Mouse (Mus musculus) limb, embryonic 12.5 days (tissue): ENCODE results near the gene Insl3. TPM values are rescaled to one million over a fixed set of nuclear protein-coding genes. Genes with fewer than 3 reads are reported as not detected.
"Not testable (repeated sequence)": the region's sequence is repeated elsewhere in the genome, so short reads cannot be mapped to it uniquely, and the experiment has no call there.

Experiments
- ATAC-seq: fragments of 200-750 bp; cut with Nextera tagmentation; 2 replicates; pipeline ENCODE4 v1.8.0; 2017; ENCODE audit warnings: low read depth, moderate TSS enrichment; ENCODE audit not compliant: insufficient number of reproducible peaks, insufficient read depth, low FRiP score, low TSS enrichment
- H3K27ac ChIP-seq: fragments of 300-500 bp; sonication (generic); 2 replicates; pipeline ENCODE4 v1.5.1; 2016; ENCODE audit warnings: mild to moderate bottlenecking, moderate library complexity
- H3K27me3 ChIP-seq: fragments of 300-500 bp; sonication (generic); 2 replicates; pipeline ENCODE4 v1.6.1; 2016; ENCODE audit warnings: mild to moderate bottlenecking, moderate library complexity
- H3K36me3 ChIP-seq: fragments of 300-500 bp; sonication (generic); 2 replicates; pipeline ENCODE4 v1.6.1; 2016; ENCODE audit warnings: mild to moderate bottlenecking, moderate library complexity
- H3K4me1 ChIP-seq: fragments of 300-500 bp; sonication (generic); replicated peaks from 2 replicates; pipeline ENCODE4 v1.6.1; 2016
- H3K4me2 ChIP-seq: fragments of 300-500 bp; sonication (generic); 2 replicates; pipeline ENCODE4 v1.6.1; 2016; ENCODE audit warnings: mild to moderate bottlenecking, moderate library complexity
- H3K4me3 ChIP-seq: fragments of 300-500 bp; sonication (generic); replicated peaks from 2 replicates; pipeline ENCODE4 v1.5.1; 2016; ENCODE audit warnings: mild to moderate bottlenecking
- H3K9ac ChIP-seq: fragments of 300-500 bp; sonication (generic); replicated peaks from 2 replicates; pipeline ENCODE4 v1.6.1; 2016; ENCODE audit warnings: mild to moderate bottlenecking, moderate library complexity
- H3K9me3 ChIP-seq: fragments of 300-500 bp; sonication (generic); 2 replicates; pipeline ENCODE4 v1.6.1; 2016; ENCODE audit warnings: mild to moderate bottlenecking, moderate library complexity
- WGBS: fragments of 180-500 bp; shearing (Covaris S2); methylation state at CpG from one replicate; pipeline ENCODE4 v1.1.7; 2016; 5-methylcytosine and 5-hydroxymethylcytosine counted together
- polyA plus RNA-seq: library from polyadenylated mRNA; unstranded; fragments of >200 nt; fragmentation: Nextera tagmentation; extraction: Ambion mirVana; gene quantifications from 2 replicates; pipeline ENCODE4 v1.2.1, GENCODE M21; 2016

The Insl3 gene
- polyA plus RNA-seq, 1 experiment from 2014 or later, result 0.54 TPM

DNA sequence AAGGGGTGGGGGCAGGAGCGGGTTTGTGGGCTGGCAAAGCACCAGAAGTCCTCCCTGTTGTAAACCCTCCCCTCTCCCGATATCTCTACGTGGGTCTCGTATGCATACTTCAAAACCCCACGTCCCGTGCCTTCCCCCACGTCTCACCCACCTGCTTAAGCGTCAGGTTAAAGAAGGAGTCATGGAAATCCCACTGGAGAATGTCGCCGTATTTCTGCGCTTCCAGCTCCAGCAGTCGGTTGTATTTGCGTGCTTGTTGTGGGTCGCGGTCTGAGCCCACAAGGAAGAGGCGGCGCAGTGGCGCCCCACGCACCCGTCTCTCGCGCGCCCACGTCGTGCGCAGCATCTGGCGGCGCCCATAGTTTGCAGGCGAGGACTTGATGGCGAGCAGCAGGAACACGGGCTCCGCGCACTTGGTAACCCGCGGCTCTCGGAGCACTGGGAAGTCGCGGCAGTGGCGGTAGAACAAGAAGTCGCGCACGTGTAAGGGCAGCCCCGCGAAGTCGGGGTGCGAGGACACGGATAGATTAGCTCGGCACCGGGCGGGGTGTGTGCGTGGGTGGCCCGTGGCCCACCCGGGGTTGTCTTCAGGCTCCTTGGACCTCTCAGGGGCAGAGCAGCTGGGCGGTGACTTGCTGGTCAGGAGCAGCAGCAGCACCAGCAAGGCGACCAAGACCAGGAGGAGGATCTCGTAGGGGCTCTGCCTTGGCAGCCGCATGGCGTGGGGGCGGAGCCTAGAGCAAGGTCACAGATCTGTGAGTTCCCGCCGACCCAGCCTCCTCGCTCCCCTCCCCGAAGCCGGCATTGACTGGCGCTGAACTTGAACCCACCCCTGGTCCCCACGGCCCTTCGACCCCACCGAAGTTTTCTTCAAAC, 4.4 kb downstream of the Insl3 start:
- Histone ChIP-seq H3K9me3 (no peaks in the 10 kb centered on the region), H3K27me3 (peaks cover 96% of the 10 kb centered on the region), H3K36me3 (no peaks in the 10 kb centered on the region), H3K27ac (no peak overlapping the region), H3K4me3 (peak overlapping the region; percentile 17), H3K4me2 (peak overlapping the region; percentile 33), H3K9ac (no peak overlapping the region), H3K4me1 (peaks cover 8% of the 10 kb centered on the region)
- ATAC-seq, result no peak
- WGBS, result 11% methylated on average over 68 of the region's 68 CpGs

GRCm38 (mm10) chr8:71695456-71695855, 6.4 kb downstream of the Insl3 start:
- not testable (repeated sequence) for H3K27ac ChIP-seq, ATAC-seq, H3K9me3 ChIP-seq, H3K4me2 ChIP-seq, H3K4me3 ChIP-seq, H3K4me1 ChIP-seq, H3K36me3 ChIP-seq, H3K9ac ChIP-seq
- 63% methylated on average over 12 of the region's 12 CpGs for WGBS
- peaks cover 96% of the 10 kb centered on the region for H3K27me3 ChIP-seq

DNA sequence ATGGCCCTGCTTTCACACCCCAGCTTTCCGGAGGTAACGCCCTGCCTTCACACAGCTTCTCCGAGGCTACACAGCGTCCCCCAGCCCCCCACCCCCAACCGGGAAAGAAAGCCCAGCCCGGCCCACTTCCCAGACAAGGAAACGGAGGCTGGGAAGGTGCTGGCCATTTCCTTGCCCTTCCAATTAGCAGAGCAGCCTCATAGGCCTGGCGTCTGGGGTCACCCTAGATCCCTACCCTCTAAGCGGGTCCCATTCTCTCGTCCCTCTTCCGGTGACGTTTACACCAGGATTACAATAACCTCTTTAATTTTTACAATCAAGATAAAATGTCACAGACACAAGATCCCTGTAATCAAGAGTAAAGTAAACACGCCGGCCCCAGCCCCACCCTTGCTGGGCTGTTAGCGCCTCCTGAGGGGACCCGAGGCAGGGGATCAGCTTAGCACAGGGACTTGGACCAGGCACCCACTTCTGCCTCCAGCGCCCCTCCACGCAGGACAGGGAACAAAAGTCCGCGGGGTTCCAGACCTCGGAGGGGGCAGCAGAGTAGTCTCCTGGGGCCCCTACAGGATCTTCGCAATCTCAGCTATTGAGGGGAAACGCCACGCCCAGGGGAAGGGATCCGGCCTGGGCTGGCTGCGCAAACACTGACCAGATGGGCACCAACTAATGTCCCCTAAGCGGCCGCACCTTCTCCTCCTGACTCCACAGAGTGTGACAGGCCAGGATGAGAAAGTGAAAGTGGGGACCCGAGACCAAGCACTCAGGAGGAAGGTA, 11.7 kb downstream of the Insl3 start:
- H3K4me3 ChIP-seq, result peak overlapping the region; percentile 13; the same call in 1 of the 2 replicates
- no peaks in the 10 kb centered on the region for H3K9me3 ChIP-seq
- no peak overlapping the region for H3K27ac ChIP-seq
- peak overlapping the region; percentile 42 for H3K4me2 ChIP-seq
- ATAC-seq, result no peak
- peaks cover 7% of the 10 kb centered on the region for H3K4me1 ChIP-seq
- H3K9ac ChIP-seq, result no peak overlapping the region
- peaks cover 93% of the 10 kb centered on the region for H3K27me3 ChIP-seq
- H3K36me3 ChIP-seq, result no peaks in the 10 kb centered on the region
- 4% methylated on average over 29 of the region's 29 CpGs for WGBS

DNA sequence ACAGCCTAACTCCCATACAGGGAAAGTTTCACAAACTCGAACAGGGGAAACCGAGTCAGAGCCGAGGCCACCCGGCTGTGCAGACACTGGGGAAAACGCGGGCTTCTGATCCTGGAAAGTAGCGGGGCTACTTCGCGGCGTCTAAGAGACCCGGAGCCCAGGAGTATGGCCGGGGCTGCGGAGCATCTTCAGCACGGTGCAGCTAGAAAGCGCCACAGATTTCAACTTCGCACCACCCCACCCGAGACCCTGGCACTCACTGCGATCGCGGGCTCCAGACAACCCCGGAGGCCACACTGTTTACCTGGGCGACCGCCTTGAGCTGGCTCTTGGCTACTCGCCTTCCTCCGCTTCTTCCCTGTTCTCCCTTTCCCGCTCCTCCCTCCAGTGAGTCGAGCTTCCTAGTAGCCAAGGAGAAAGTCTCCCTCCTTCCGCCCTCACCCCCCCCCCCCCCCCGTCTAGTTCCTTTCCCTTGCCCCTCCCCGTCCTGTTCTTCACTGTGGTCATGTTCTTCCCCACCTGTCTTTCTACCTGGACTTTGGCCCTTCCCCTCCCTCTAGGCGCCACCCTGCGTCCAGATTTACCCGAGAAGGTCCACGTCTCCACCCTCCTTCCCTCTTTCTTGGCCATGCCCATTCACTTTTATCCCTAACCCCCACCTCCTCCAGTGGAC, 12.5 kb downstream of the Insl3 start, which contains the start of gene B3gnt3:
B3gnt3 (minus strand) TSS at position 376 of the 673 bp plus-strand sequence.
- Histone ChIP-seq H3K9me3 (no peaks in the 10 kb centered on the region), H3K4me3 (peak within 1 kb of the TSS; percentile 13; the same call in 1 of the 2 replicates), H3K36me3 (no peaks in the 10 kb centered on the region), H3K9ac (no peak within 1 kb of the TSS), H3K4me2 (peak within 1 kb of the TSS; percentile 42), H3K4me1 (peaks cover 7% of the 10 kb centered on the region), H3K27me3 (peaks cover 94% of the 10 kb centered on the region), H3K27ac (no peak within 1 kb of the TSS)
- ATAC-seq, result no peak
- WGBS, result 17% methylated on average over 32 of the region's 34 CpGs

GRCm38 (mm10) chr8:71702087-71702432, 13.0 kb downstream of the Insl3 start:
- peaks cover 92% of the 10 kb centered on the region for H3K27me3 ChIP-seq
- WGBS, result 31% methylated on average over 4 of the region's 4 CpGs
- H3K4me2 ChIP-seq, result no peak overlapping the region
- no peaks in the 10 kb centered on the region for H3K9me3 ChIP-seq
- ATAC-seq, result no peak
- peaks cover 7% of the 10 kb centered on the region for H3K4me1 ChIP-seq
- H3K27ac ChIP-seq, result no peak overlapping the region
- H3K36me3 ChIP-seq, result no peaks in the 10 kb centered on the region
- no peak overlapping the region for H3K9ac ChIP-seq
- no peak overlapping the region for H3K4me3 ChIP-seq

DNA sequence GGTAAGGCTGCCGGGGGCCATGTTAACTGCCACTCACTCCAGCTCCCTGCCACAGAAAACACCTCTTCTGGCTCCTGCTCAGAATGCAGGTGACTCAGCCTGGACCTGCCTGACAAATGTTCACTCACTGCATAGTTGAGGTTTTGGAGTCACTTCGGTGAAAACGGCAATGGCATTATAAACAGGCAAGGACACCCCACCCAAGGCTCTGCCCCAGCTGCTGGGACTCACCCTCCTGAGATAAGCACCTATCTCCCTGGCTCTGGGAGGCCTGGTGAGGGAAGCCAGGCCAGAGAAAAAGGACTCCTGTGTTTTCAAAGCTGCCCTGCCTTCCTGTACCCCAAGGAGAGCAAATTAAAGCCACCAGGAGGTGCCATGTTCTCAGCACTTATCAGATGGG, 13.9 kb downstream of the Insl3 start:
- H3K4me1 ChIP-seq, result peaks cover 7% of the 10 kb centered on the region
- H3K9ac ChIP-seq, result no peak overlapping the region
- peaks cover 92% of the 10 kb centered on the region for H3K27me3 ChIP-seq
- no peak overlapping the region for H3K4me3 ChIP-seq
- no peak overlapping the region for H3K27ac ChIP-seq
- no peaks in the 10 kb centered on the region for H3K9me3 ChIP-seq
- H3K4me2 ChIP-seq, result no peak overlapping the region
- no peaks in the 10 kb centered on the region for H3K36me3 ChIP-seq
- WGBS, result 75% methylated on average over 3 of the region's 3 CpGs
- ATAC-seq, result no peak

- not testable (repeated sequence) for H3K27ac ChIP-seq, H3K9me3 ChIP-seq, H3K4me1 ChIP-seq, H3K9ac ChIP-seq, H3K4me2 ChIP-seq, ATAC-seq, H3K4me3 ChIP-seq, H3K36me3 ChIP-seq
- H3K27me3 ChIP-seq, result peaks cover 92% of the 10 kb centered on the region
Measured at GRCm38 (mm10) chr8:71703400-71703799, 14.4 kb downstream of the Insl3 start.

DNA sequence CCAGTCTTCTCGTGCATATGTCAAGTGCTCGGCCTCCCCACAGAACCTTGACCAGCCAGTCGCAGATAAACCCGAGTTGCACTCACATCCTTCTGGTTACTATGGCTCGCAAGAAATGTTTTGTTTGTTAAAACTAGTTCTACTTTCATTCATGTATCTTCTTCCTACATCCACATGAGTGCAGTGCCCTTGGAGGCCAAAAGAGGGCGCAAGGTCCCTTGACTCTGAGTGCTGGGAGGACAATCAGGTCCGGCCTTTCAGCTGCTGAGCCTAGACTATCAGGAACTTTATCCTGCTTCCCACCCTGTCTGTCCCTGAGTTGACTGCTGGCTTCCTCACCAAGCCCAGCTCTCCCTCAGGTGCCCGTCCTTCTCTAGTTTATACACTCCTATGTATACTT, 18.9 kb downstream of the Insl3 start:
- no peak overlapping the region for H3K4me2 ChIP-seq
- WGBS, result 43% methylated on average over 8 of the region's 8 CpGs
- H3K4me3 ChIP-seq, result no peak overlapping the region
- H3K36me3 ChIP-seq, result no peaks in the 10 kb centered on the region
- no peaks in the 10 kb centered on the region for H3K9me3 ChIP-seq
- H3K27ac ChIP-seq, result no peak overlapping the region
- peaks cover 3% of the 10 kb centered on the region; the same call in 1 of the 2 replicates for H3K4me1 ChIP-seq
- no peak for ATAC-seq
- H3K27me3 ChIP-seq, result peaks cover 75% of the 10 kb centered on the region
- H3K9ac ChIP-seq, result no peak overlapping the region

GRCm38 (mm10) chr8:71709134-71709799, 20.3 kb downstream of the Insl3 start:
- Histone ChIP-seq H3K4me2 (peak overlapping the region; percentile 46), H3K4me1 (peaks cover 3% of the 10 kb centered on the region; the same call in 1 of the 2 replicates), H3K9ac (no peak overlapping the region), H3K9me3 (no peaks in the 10 kb centered on the region), H3K4me3 (0 out of 2 replicates have a peak overlapping the region, but pooled peaks have one; percentile 16), H3K27me3 (peaks cover 61% of the 10 kb centered on the region), H3K36me3 (no peaks in the 10 kb centered on the region), H3K27ac (no peak overlapping the region)
- 40% methylated on average over 25 of the region's 25 CpGs for WGBS
- peak; percentile 49 for ATAC-seq

DNA sequence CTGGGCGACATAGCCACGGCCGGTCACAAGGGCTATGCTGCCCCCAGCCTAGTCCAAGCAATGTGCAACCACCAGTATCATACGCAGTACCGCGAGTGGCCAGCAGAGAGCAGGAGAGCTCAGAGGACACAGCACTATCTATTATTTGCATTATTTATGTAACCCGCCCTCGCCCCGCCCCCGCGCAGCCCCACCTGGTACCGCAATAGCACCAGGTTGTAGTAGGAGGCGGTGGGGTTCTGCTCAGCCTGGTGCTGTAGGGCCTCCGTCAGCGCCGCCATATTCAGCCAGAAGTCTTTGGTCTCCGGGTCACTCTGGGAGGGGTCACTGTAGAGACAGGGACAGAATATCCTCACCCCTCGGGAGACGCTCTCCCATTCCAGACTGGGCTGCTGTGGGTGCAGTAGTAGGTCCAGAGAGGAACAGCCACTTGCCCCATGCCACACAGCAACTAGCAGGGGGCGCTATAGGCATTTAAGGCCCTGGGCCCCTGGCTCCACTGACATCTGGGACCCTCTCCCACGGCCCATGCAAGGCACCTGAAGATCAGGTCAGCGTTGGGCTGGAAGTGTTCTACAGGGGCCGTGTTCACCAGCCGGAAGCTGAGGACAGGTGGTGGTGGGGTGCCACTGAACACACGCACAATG, 20.9 kb downstream of the Insl3 start:
- peak; percentile 54 for ATAC-seq
- peak overlapping the region; percentile 46 for H3K4me2 ChIP-seq
- H3K4me3 ChIP-seq, result peak overlapping the region; percentile 16
- 22% methylated on average over 25 of the region's 25 CpGs for WGBS
- H3K9me3 ChIP-seq, result no peaks in the 10 kb centered on the region
- no peaks in the 10 kb centered on the region for H3K36me3 ChIP-seq
- no peak overlapping the region for H3K27ac ChIP-seq
- H3K4me1 ChIP-seq, result peaks cover 3% of the 10 kb centered on the region; the same call in 1 of the 2 replicates
- no peak overlapping the region for H3K9ac ChIP-seq
- peaks cover 55% of the 10 kb centered on the region for H3K27me3 ChIP-seq
